In genomic region chr16:87635213-87635755, GRCm38 (mm10) we compare ENCODE assay signal across 23 mouse cellular contexts.
DNase-seq lines count a peak whose midpoint lies in the region; ATAC-seq and TF ChIP-seq lines count a peak whose summit lies in the region.
"Had no signal": no experiment of that assay in that cellular context is flagged by ENCODE, and none has a peak within 500 bp of the region (broad histone marks: within the 10 kb centered on the region; RNA-seq: fewer than 3 reads in every experiment).

No protein-coding gene starts in this region.

- H3K4me3 ChIP-seq in intestine, embryonic 14.5 days (ENCODE audit: low read depth, low read length): no peak overlapping the region
- no peak overlapping the region for H3K4me3 ChIP-seq in intestine, embryonic 16.5 days (ENCODE audit: low read length)
- H3K4me3 ChIP-seq in embryonic fibroblast, embryonic 13.5 days (ENCODE audit: insufficient read depth, low read length): no peak overlapping the region
- H3K4me3 ChIP-seq in heart, embryonic 11.5 days (ENCODE audit: low read depth, low read length): no peak overlapping the region
- H3K4me3 ChIP-seq: embryonic facial prominence, embryonic 10.5 days; forebrain, embryonic 10.5 days; heart, embryonic 15.5 days; hindbrain, embryonic 15.5 days; limb, embryonic 10.5 days; liver, embryonic 15.5 days; lung, embryonic 15.5 days; midbrain, embryonic 15.5 days; stomach, embryonic 15.5 days had no signal

- no peaks in the 10 kb centered on the region; the same call in 1 of the 2 replicates for H3K4me1 ChIP-seq in intestine, embryonic 14.5 days (replicated peaks; ENCODE audit: control insufficient read depth, insufficient read depth, low read length)
- H3K4me1 ChIP-seq in intestine, embryonic 16.5 days (ENCODE audit: control insufficient read depth, insufficient read depth, low read length): peaks cover 3% of the 10 kb centered on the region; the same call in 1 of the 2 replicates
- H3K4me1 ChIP-seq in embryonic fibroblast, embryonic 13.5 days (ENCODE audit: control insufficient read depth, insufficient read depth, low read length): 0 out of 2 replicates have a peak, but pooled peaks cover 2% of the 10 kb centered on the region
- no peaks in the 10 kb centered on the region for H3K4me1 ChIP-seq in heart, embryonic 11.5 days (ENCODE audit: control insufficient read depth, insufficient read depth, low read length)
- H3K4me1 ChIP-seq: embryonic facial prominence, embryonic 10.5 days; forebrain, embryonic 10.5 days; heart, embryonic 15.5 days; hindbrain, embryonic 15.5 days; limb, embryonic 10.5 days; liver, embryonic 15.5 days; lung, embryonic 15.5 days; midbrain, embryonic 15.5 days; stomach, embryonic 15.5 days had no signal

- no peaks in the 10 kb centered on the region for H3K9me3 ChIP-seq in intestine, embryonic 14.5 days (ENCODE audit: control insufficient read depth, low read length)
- H3K9me3 ChIP-seq in intestine, embryonic 16.5 days (ENCODE audit: control insufficient read depth, low read length): no peaks in the 10 kb centered on the region
- H3K9me3 ChIP-seq in heart, embryonic 11.5 days (replicated peaks; ENCODE audit: control insufficient read depth, low read length): no peaks in the 10 kb centered on the region
- H3K9me3 ChIP-seq: embryonic facial prominence, embryonic 10.5 days; forebrain, embryonic 10.5 days; heart, embryonic 15.5 days; hindbrain, embryonic 15.5 days; limb, embryonic 10.5 days; liver, embryonic 15.5 days; lung, embryonic 15.5 days; midbrain, embryonic 15.5 days; stomach, embryonic 15.5 days had no signal

- no peak overlapping the region for H3K9ac ChIP-seq in intestine, embryonic 14.5 days (ENCODE audit: low read length)
- no peak overlapping the region for H3K9ac ChIP-seq in intestine, embryonic 16.5 days (ENCODE audit: low read depth, low read length)
- H3K9ac ChIP-seq in heart, embryonic 11.5 days (ENCODE audit: low read depth, low read length): no peak overlapping the region
- H3K9ac ChIP-seq: forebrain, postnatal 0 days; heart, embryonic 15.5 days; hindbrain, embryonic 15.5 days; liver, embryonic 15.5 days; lung, embryonic 15.5 days; midbrain, embryonic 15.5 days; stomach, embryonic 15.5 days had no signal

- no peaks in the 10 kb centered on the region for H3K36me3 ChIP-seq in intestine, embryonic 14.5 days (ENCODE audit: control insufficient read depth, insufficient read depth, low read length)
- no peaks in the 10 kb centered on the region for H3K36me3 ChIP-seq in intestine, embryonic 16.5 days (ENCODE audit: control insufficient read depth, insufficient read depth, low read length)
- H3K36me3 ChIP-seq in heart, embryonic 11.5 days (ENCODE audit: control insufficient read depth, insufficient read depth, low read length): no peaks in the 10 kb centered on the region
- H3K36me3 ChIP-seq: embryonic facial prominence, embryonic 10.5 days; forebrain, embryonic 10.5 days; heart, embryonic 15.5 days; hindbrain, embryonic 15.5 days; limb, embryonic 10.5 days; liver, embryonic 15.5 days; lung, embryonic 15.5 days; midbrain, embryonic 15.5 days; stomach, embryonic 15.5 days had no signal

- no peak for TF ChIP-seq CTCF in embryonic fibroblast, embryonic 13.5 days (IDR thresholded peaks at IDR 0.05; ENCODE audit: borderline replicate concordance, insufficient read depth, low read length)

- H3K4me2 ChIP-seq in intestine, embryonic 14.5 days (ENCODE audit: low read length): no peak overlapping the region
- H3K4me2 ChIP-seq in intestine, embryonic 16.5 days (ENCODE audit: low read depth, low read length): no peak overlapping the region
- H3K4me2 ChIP-seq in heart, embryonic 11.5 days: no peak overlapping the region
- H3K4me2 ChIP-seq: heart, embryonic 15.5 days; hindbrain, embryonic 15.5 days; liver, embryonic 15.5 days; lung, embryonic 15.5 days; midbrain, embryonic 15.5 days; stomach, embryonic 15.5 days had no signal

- peak; percentile 18 for DNase-seq in intestine, embryonic 14.5 days (ENCODE audit: low spot score)
- DNase-seq in adrenal gland, adult 8-10 months: peak; percentile 80
- DNase-seq in kidney, adult 11 months: no peak
- no peak for DNase-seq in right cerebral cortex, adult 18-20 months
- DNase-seq: cerebellum, adult 11 months; cerebellum, postnatal 10 days; forebrain, postnatal 0 days; kidney, adult 18-20 months; liver; right cerebral cortex, postnatal 4 days; thymus, adult 2 months had no signal

- no peaks in the 10 kb centered on the region for H3K27me3 ChIP-seq in intestine, embryonic 14.5 days (replicated peaks; ENCODE audit: control insufficient read depth, insufficient read depth, low read length)
- H3K27me3 ChIP-seq in intestine, embryonic 16.5 days (replicated peaks; ENCODE audit: control insufficient read depth, insufficient read depth, low read length): no peaks in the 10 kb centered on the region
- H3K27me3 ChIP-seq in heart, embryonic 11.5 days (ENCODE audit: control insufficient read depth, insufficient read depth, low read length): no peaks in the 10 kb centered on the region
- H3K27me3 ChIP-seq: heart, embryonic 15.5 days; hindbrain, embryonic 15.5 days; liver, embryonic 15.5 days; lung, embryonic 15.5 days; midbrain, embryonic 15.5 days; stomach, embryonic 15.5 days had no signal

- WGBS in intestine, embryonic 14.5 days: 82% methylated on average over 6 of the region's 6 CpGs
- WGBS in intestine, embryonic 16.5 days: 86% methylated on average over 6 of the region's 6 CpGs
- WGBS in heart, embryonic 11.5 days (ENCODE audit: insufficient replicate concordance): 75% methylated on average over 6 of the region's 6 CpGs

- H3K27ac ChIP-seq in intestine, embryonic 14.5 days (ENCODE audit: low read depth): no peak overlapping the region
- H3K27ac ChIP-seq in intestine, embryonic 16.5 days (ENCODE audit: low read length): no peak overlapping the region
- H3K27ac ChIP-seq in embryonic fibroblast, embryonic 13.5 days (ENCODE audit: insufficient read depth, low read length): peak overlapping the region; percentile 19
- H3K27ac ChIP-seq in heart, embryonic 11.5 days (ENCODE audit: low read depth, low read length): no peak overlapping the region
- H3K27ac ChIP-seq: embryonic facial prominence, embryonic 10.5 days; forebrain, embryonic 10.5 days; hindbrain, embryonic 15.5 days; limb, embryonic 10.5 days; liver, embryonic 15.5 days; lung, embryonic 15.5 days; midbrain, embryonic 15.5 days; stomach, embryonic 15.5 days had no signal

- ATAC-seq in intestine, embryonic 14.5 days (replicated peaks; ENCODE audit: low FRiP score, low TSS enrichment, low read depth): no peak
- no peak for ATAC-seq in intestine, embryonic 16.5 days
- ATAC-seq in heart, embryonic 11.5 days (replicated peaks; ENCODE audit: insufficient number of reproducible peaks, low FRiP score, low TSS enrichment): no peak
- ATAC-seq: forebrain, postnatal 0 days; midbrain, embryonic 15.5 days had no signal

- no peak for TF ChIP-seq POLR2A in embryonic fibroblast, embryonic 13.5 days (IDR thresholded peaks at IDR 0.05; ENCODE audit: low read depth, low read length)

Comparison
In these comparisons a context has a peak if more than half of its experiments do, and no peak if none do; other contexts are left out.
1. DNase-seq: peak in intestine, embryonic 14.5 days (single experiment) and adrenal gland, adult 8-10 months (single experiment); none in kidney, adult 11 months (single experiment) and right cerebral cortex, adult 18-20 months (single experiment).